Mouse (Mus musculus): ENCODE results near the gene Uaca.
A peak's percentile ranks its signal among the peaks of the same experiment; 100 is the strongest.

The Uaca gene

GRCm38 (mm10) chr9:60887389-60887811, 93.1 kb downstream of the Uaca start:
- DNase-seq, result peak; percentile 50

DNA sequence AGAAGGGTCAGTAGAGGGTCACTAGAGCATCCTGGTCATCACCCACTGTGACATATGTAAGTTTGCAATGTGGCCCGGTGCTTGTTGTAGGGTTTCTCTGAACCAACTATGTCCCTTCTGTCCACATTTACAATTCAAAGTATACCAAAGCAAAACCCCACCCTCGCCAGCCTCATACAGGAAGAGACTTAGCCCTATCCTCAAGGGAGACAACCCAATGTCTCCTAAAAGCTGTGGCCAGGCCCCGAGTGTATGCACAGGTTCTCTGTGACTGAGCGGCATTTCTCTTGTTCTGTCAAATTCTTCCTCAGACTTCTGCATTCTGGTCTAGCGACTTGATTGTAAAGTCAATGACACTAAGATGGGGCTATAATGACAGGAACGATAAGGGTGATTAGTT, 99.2 kb downstream of the Uaca start:
- no peak for DNase-seq

DNA sequence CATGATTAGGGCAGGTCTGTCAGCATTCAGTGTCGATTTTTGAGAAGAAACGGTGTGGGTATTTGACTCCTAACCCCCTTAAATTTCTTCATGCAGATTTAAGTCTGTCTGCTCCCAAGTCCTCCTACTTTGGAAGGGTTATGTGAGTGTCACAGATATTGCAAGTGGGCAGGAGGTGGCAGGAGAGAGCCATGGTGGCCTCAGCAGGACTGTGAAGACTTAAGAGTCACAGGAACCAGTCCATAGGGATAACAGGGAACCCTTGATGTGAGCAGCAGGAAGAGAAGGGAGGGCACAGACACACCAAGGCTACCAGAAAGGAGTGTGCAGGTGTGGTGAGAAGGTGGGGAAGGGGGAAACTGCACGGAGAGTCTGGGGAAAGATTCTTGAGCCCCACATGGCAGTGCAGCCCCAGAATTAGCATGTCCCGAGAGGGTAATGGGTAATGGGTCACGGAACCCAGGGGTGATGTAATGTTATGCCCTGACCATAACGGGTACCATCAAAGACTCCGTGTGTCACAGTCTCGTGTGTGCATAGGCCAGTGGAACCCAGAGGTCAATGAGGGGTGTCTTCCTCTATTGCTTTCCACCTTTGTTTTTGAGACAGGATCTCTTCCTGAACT, 101.3 kb downstream of the Uaca start:
- peak; percentile 81 for DNase-seq

DNA sequence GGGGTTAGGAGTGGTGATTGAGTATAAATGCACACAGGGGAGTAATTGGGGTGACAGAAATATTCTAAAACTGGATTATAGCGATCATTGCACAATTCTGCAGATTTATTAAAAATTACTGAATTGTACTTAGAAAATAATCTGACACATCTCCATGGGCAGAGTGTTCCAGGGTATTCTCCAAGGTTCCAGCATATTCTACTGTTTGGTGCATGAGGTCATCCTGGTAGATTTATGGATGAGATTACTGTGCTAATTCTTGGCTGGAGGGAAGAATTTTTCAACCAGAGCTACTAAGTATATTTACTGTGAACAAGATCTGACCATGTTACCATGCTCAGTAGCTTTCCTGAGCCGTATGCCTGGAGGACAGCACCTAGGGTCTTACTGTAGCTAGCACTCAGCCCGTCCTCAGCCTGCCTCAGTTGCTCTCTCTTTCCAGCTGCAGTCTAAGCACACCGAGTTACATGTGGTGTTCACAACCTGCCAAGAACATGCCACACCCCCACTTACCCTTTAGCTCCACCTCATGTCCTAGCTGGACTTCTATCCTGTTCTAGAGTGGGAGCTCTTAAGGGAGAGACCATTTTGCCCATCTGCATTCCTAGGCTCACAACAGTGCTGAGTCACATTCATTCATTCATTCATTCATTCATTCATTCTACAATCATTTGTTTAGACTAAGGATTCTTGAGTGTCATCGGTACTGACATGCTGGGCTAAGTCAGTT, 104.1 kb downstream of the Uaca start:
- no peak for DNase-seq

DNA sequence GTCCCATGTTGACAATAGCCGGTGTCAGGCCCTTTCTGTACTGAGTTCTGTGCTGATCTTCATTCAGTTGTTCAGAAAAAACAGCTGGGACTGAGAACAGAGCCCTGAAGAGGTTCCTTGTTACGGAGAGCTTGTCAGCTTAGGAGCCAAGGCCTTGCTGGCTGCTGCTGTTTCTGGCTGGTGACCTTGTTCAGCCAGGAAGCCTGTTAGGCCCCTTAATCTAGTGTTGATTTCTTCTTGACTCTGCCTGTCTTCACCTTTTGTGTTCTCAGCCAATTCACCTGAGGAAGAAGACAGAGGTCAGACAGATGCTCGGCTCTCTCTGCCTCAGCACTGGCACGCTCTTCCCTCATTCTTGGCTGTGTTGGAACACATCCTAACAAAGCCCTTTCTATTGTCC, 104.9 kb downstream of the Uaca start:
- no peak for DNase-seq

- no peak for DNase-seq
Measured at GRCm38 (mm10) chr9:60899797-60900459, 105.6 kb downstream of the Uaca start.

DNA sequence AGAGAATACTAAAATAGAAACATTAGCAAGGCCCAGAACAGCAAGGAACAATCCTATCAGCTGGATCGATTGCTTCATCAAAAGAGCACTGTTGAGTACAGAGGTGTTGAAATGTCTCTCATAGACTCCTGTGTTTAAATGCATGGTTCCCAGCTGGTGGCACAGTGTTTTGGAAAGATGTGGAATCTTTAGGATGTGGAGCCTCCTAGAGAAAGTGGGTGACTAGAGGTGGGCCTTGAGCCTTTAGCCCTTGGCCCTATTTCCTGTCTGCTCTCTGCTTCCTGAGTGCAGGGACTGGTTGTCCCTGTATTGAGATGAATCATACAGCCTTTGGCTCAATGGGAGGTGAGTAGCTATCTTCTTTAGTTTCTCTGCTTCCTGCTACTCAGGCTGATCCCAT, 117.9 kb downstream of the Uaca start:
- no peak for DNase-seq

DNA sequence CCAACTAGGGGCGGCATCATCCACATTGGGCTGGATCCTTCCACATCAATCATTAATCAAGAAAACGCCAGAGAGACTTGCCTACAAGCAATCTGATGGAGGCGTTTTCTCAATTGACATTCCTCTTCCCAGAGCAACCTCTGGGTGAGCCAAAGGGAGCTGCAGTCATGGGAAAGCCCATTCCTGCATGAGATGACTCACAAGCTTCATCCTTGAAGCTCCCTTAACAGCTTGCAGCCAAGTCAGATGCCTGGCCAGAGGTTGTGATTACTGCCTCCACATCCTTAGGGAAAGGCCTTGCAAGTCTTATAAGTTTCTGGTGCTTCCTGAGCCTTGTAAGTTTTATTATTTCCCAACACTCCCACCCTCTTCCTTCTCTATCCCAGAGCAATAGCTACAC, 119.3 kb downstream of the Uaca start:
- DNase-seq, result no peak

DNA sequence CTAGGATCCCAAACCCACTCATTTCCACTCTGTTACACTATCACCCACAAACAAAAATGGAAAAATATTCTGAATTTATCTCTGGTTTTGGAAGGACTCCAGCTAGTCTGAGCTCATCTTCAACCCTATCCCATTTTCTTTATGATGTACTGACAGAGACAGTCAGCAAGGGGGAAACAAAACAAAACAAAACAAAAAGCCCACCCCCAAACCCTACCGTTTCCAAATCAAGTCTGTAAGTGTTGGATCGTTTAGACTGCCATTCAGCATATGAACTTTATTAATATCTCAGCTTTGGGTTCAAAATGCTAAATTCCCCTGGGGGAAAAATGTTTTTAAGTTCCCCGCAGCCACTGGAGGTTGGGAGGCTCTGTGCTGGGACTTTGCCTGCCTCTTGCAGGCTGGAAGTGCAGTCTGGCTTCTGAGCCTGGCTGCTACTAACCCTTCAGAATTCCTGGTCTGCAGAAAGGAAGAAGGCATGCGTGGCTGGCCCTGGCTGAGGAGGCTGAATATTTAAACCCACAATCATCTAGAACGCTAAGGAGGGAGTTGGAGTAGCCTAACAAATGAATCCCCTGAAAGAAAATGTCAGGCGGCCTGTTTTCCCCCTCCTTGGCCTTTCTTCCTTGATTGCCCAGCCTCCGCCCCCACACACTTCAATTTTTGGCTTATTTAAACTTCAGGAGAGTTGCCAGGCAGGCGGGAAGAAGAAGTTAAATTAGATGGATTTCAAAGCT, 125.8 kb downstream of the Uaca start:
- no peak for DNase-seq

DNA sequence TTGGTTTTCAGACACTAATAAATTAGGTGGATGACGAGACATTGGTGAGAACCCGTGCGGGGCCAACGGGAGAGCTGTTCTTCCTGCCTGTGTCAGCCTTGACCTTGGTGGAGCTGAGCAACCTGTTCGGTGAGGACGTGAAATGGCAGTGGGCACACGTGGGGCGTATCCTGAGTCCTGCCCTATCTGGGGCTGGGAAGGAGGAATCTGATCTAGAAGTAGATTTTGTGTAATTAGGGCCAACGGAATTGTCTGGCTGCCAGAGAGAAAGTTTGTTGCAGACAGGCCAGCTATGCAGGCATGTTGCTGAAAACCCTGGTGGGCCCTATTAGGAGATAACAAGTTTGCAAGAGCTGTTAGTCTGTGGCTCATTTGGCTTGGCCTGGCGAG, 126.3 kb downstream of the Uaca start:
- DNase-seq, result peak; percentile 28

- DNase-seq, result no peak
Measured at GRCm38 (mm10) chr9:60921287-60921686, 126.9 kb downstream of the Uaca start.

GRCm38 (mm10) chr9:60921831-60922230, 127.5 kb downstream of the Uaca start:
- DNase-seq, result no peak

- no peak for DNase-seq
Measured at GRCm38 (mm10) chr9:60926301-60926700, 132.0 kb downstream of the Uaca start.

DNA sequence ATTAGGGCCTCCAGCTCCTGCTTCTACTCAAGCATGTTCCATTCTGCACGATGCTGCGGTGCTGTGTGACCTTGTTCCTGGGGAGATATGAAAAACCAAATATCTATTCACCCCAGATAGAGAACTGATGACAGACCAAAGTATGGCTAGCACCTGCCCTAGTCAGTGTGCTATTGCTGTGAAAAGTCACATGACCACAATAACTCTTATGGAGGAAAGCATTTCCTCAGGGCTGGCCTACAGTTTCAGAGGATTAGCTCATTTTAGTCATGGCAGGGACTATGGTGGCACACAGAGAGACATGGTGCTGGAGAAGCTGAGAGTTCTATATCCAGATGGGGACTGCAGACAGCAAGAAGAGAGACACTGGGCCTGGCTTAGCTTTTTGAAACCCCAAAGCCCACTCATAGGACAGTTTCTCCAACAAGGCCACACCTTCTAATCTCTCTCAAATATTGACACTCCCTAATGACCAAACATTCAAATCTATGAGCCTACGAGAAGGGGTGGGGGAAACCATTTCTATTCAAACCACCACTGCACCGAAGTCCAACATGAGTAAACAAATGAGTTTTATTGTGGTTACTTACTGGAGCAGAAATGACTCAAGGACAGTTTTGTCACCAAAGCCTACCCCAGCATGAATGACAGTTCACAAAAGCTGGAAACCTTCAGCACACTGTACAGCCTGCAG, 135.1 kb downstream of the Uaca start:
- peak; percentile 49 for DNase-seq
